Mouse (Mus musculus) gastrocnemius, adult 8-10 months (tissue): ENCODE results near the gene Hoxd13. TPM values are rescaled to one million over a fixed set of nuclear protein-coding genes. Genes with fewer than 3 reads are reported as not detected.

Experiments used
- DNase-seq, 2 experiments: peaks; one replicate each; pipeline ENCODE4 v3.0.0; 2022; ENCODE audit warnings: low spot score in 2 of 2
- total RNA-seq, 4 experiments: library from RNA; stranded (reverse); gene quantifications; 2 replicates each; pipeline ENCODE4 v1.2.4; 2022

The Hoxd13 gene
- total RNA-seq, 4 experiments from 2014 or later, result not detected

- DNase-seq, result no peak
These were observed 7.4 kb upstream of the Hoxd13 start for GRCm38 (mm10) chr2:74660421-74661375.

GRCm38 (mm10) chr2:74661685-74662084 lies 6.4 kb upstream of the Hoxd13 start:
- no peak for DNase-seq

GRCm38 (mm10) chr2:74663291-74663925 lies 4.7 kb upstream of the Hoxd13 start:
- DNase-seq, result no peak

- no peak for DNase-seq
These were observed 1.7 kb upstream of the Hoxd13 start for GRCm38 (mm10) chr2:74666411-74666810.

GRCm38 (mm10) chr2:74667191-74667841 lies 794 bp upstream of the Hoxd13 start:
- DNase-seq, result no peak

- no peak for DNase-seq
These were observed 490 bp downstream of the Hoxd13 start for GRCm38 (mm10) chr2:74668370-74669229.

DNA sequence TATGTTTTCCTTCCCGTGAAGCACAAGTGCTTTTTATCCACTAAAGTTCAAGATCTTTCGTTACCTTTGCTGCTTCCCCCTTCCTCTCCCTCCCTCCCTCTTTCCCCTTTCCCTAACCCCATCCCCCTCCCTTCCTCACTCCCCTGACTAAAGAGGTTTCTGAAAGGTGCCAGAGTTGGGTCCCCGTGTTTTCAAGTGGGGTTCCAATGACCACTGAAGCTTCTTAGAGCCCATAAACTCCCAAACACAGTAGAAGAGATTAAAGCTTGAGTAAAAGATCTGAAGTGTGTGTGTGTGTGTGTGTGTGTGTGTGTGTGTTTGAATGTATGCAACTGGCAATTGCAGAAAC lies 1.1 kb downstream of the Hoxd13 start:
- DNase-seq, result no peak

- no peak for DNase-seq
These were observed 1.6 kb downstream of the Hoxd13 start for GRCm38 (mm10) chr2:74669650-74670235.

- DNase-seq, result no peak
These were observed 2.6 kb downstream of the Hoxd13 start for GRCm38 (mm10) chr2:74670632-74671188.

DNA sequence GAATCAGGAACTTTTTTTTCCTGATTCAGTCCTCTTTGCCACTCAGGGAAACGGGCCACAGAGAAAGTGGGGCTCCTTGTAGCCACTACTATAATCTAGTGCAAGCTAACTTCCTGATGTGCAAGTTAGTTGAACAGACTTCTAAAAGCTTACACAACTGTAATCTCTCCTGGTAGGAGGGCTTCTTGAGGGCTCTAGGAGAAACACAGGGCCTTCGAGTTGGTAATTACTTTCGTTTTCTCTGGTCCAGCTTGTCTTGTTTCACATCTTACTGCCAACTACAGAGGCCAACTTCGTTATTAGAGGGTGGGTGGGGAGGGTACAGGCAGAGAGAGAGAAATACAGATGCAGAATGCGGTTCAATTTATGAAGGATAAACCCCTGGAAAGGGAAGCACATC lies 3.7 kb downstream of the Hoxd13 start:
- no peak for DNase-seq

DNA sequence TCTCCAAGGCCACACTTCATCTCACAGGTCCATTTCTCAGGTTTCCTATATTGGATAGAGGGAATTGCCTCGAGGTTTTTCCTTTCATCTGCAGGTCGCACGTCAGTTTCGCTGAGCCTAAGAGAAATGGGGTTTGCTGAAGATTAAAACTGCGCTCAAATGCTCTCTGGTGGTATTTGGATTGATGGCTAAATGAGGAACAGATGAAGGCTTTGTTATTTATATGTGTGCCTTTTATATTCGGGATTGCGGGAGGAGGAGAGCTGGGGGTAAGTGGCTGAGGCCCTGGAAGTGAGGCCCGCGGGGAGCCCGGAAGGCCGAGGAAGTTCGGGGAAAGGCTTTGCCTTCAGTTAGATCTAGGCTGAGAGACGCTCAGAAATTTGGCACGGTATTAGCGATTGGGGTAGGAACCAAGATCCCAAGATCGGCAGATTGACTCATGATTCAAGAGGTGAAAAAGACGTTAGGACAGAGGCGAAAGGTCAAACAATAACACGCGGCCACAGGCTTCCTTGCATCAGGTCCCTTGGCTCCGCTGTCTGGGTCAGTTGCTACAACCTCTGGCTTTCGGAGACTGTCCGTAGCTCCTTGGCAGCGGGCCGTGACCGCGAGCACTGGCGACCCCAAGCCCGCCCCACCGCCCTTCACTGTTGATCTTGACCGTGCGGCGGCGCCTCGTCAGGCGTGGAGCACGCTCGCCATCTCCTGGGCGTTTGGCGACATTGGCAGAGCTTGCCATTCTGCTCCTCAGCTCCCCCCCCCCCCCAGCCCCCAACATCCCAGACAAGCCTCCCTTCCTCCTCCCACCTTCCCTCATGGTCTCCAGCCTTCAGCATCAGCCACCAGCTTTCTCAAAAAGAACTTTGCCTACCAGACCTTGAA lies 4.6 kb downstream of the Hoxd13 start:
- DNase-seq, result no peak

DNA sequence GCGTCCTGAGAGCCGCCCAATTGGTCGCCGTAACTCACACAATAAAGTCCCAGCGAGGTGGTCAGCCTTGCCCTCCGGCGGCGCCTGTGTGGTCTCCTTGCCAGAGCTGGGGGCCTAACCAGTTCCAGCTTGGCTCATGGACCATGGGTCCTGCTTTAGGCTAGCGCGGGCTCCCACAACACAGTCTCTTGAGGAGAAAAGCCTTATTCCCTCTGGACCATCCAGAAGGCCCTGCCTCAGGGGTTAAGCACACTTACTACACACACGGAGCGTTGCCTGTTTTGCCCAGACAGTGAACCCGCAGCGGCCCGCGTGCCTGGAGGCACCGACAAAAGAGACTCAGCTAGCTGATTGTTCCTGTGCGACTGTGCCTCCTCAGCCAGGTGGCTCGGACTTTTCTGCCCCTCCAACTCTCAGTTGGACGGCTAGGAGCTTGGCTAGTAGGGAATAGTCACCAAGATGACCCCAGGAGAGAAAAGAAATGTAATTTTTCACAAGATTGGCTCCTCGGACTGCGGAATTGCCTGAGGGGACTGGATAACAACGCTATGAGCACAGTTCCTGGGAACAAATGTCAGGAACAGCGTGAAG lies 5.8 kb downstream of the Hoxd13 start:
- DNase-seq, result no peak

GRCm38 (mm10) chr2:74674881-74675665 lies 7.0 kb downstream of the Hoxd13 start, which contains the start of gene Hoxd12:
Gene Hoxd12, plus strand, starts transcription at chr2:74675013.
- DNase-seq, result no peak

GRCm38 (mm10) chr2:74675666-74676282 lies 7.7 kb downstream of the Hoxd13 start:
- DNase-seq, result no peak

DNA sequence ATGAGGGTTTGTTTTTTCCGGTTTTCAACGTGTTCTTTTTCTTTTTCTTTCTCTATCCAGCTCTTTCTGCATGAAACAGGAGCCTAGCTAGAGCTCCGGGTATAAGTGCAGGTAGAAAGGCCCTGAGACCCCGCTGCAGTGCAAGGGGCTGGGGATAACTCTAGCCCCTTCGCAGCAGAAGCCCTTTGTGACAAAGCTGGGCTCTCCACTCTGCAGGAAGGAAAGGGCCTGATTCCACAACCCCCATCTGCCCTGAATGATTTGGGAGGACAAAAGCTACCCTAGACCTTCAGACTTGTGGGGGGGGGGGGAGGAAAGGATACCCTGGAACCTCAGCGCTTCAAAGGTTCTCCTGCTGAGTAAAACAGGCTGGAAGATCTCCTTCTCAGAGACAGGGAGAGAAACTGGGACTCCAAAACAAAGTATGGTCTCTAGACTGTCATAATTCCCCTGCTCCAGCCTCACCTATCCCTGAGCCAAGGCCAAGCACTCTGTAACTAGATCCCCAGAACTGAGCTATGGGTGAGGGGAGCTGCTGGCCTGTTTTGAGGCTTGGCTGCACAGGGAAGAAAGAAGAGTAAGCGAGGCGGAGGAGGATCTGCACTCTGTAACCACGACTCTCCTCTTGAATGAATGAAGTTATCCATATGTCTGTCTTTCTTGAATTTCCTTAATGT lies 8.4 kb downstream of the Hoxd13 start:
- no peak for DNase-seq

- no peak for DNase-seq
These were observed 9.0 kb downstream of the Hoxd13 start for GRCm38 (mm10) chr2:74677106-74677505.

GRCm38 (mm10) chr2:74678891-74679595 lies 10.9 kb downstream of the Hoxd13 start, which contains the start of gene Hoxd11:
Gene Hoxd11, plus strand, starts transcription at chr2:74679557.
- no peak for DNase-seq
